Mouse (Mus musculus) neural tube, embryonic 11.5 days (tissue): ENCODE measurements around the gene Bad. TPM values are rescaled to one million over a fixed set of nuclear protein-coding genes. Genes with fewer than 3 reads are reported as not detected.

Source experiments
- ATAC-seq: fragments of 200-750 bp; cut with Nextera tagmentation; 2 replicates; pipeline ENCODE4 v1.8.0; 2017; ENCODE audit warnings: moderate number of reproducible peaks, mild to moderate bottlenecking, moderate TSS enrichment, moderate library complexity; ENCODE audit not compliant: insufficient read depth, low FRiP score, low TSS enrichment
- DNase-seq: peaks from one replicate; pipeline ENCODE4 v3.0.0-alpha.2; 2015; ENCODE audit warnings: low spot score
- H3K27ac ChIP-seq: fragments of 300-500 bp; sonication (generic); 2 replicates; pipeline ENCODE4 v1.5.1; 2014; ENCODE audit warnings: low read depth, mild to moderate bottlenecking, low read length
- H3K27me3 ChIP-seq: fragments of 300-500 bp; sonication (generic); 2 replicates; pipeline ENCODE4 v1.6.1; 2014; ENCODE audit warnings: mild to moderate bottlenecking, low read length, mixed read lengths; ENCODE audit not compliant: control insufficient read depth, insufficient read depth
- H3K36me3 ChIP-seq: fragments of 300-500 bp; sonication (generic); 2 replicates; pipeline ENCODE4 v1.6.1; 2014; ENCODE audit warnings: mild to moderate bottlenecking, low read length, moderate library complexity, mixed read lengths; ENCODE audit not compliant: control insufficient read depth, insufficient read depth
- H3K4me1 ChIP-seq: fragments of 300-500 bp; sonication (generic); 2 replicates; pipeline ENCODE4 v1.6.1; 2014; ENCODE audit warnings: low read length, mixed read lengths; ENCODE audit not compliant: control insufficient read depth, insufficient read depth
- H3K4me2 ChIP-seq: fragments of 300-500 bp; sonication (generic); 2 replicates; pipeline ENCODE4 v1.6.1; 2014; ENCODE audit warnings: low read depth, mild to moderate bottlenecking, moderate library complexity
- H3K4me3 ChIP-seq: fragments of 300-500 bp; sonication (generic); 2 replicates; pipeline ENCODE4 v1.5.1; 2014; ENCODE audit warnings: low read depth, low read length
- H3K9ac ChIP-seq: fragments of 300-500 bp; sonication (generic); 2 replicates; pipeline ENCODE4 v1.6.1; 2014; ENCODE audit warnings: mild to moderate bottlenecking, low read length
- H3K9me3 ChIP-seq: fragments of 300-500 bp; sonication (generic); 2 replicates; pipeline ENCODE4 v1.6.1; 2016; ENCODE audit warnings: low read length; ENCODE audit not compliant: control insufficient read depth
- WGBS: fragments of 180-500 bp; shearing (Covaris S2); extraction: QIAGEN DNeasy Blood & Tissue Kit; methylation state at CpG from one replicate; pipeline ENCODE4 v1.1.7; 2014; 5-methylcytosine and 5-hydroxymethylcytosine counted together
- polyA plus RNA-seq: library from polyadenylated mRNA; unstranded; fragments of >200 nt; fragmentation: Nextera tagmentation; extraction: Ambion mirVana; gene quantifications from 2 replicates; pipeline ENCODE4 v1.2.1, GENCODE M21; 2014

Bad gene
- polyA plus RNA-seq, 1 experiment from 2014 or later = 58.5 TPM

DNA sequence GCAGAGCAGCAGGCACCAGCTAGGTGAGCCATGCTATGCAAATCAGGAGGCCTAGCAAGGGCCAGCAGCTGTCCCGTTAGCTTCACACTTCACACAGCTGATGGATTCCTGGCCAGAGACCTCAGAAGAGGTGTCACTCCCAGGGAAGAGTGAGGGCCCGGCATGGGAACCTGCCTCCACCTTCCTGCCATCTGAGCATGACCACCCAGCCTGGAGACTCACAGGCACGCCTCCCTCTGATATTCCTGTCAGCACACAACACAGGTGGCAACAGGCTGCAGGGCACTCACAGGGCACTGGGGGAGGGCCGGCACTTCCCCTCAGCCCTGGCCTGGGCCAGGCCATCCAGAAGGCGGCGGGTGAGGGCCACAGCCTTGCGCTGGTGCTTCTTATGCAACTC, 13.8 kb downstream of the Bad start:
- ATAC-seq (no peak), DNase-seq (no peak)
- Histone ChIP-seq H3K4me1 (peaks cover 4% of the 10 kb centered on the region; the same call in 1 of the 2 replicates), H3K9ac (no peak overlapping the region), H3K27me3 (no peaks in the 10 kb centered on the region), H3K36me3 (0 out of 2 replicates have a peak, but pooled peaks cover 3% of the 10 kb centered on the region), H3K9me3 (no peaks in the 10 kb centered on the region), H3K4me2 (no peak overlapping the region), H3K4me3 (no peak overlapping the region), H3K27ac (no peak overlapping the region)
- 87% methylated on average over 7 of the region's 7 CpGs for WGBS

DNA sequence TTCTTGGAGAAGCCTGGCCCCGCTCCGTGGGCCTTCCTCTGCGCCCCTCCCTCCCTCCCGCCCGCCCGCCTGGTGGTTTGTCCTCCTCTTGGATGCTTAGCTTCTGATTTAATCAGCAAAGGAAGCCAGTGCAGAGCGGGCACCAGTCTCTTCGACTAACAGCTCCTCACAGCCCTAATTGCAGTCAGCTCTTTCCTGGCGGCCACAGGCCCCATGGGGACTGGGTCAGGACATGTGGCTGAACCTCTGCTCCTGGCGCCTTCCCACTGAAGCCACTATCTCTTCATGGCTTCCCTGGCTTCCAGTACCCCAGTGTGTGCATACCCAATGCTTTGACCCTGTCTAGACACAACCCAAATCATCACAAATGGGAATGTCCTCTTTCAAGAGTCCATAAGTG, 14.8 kb downstream of the Bad start:
- Histone ChIP-seq H3K9me3 (no peaks in the 10 kb centered on the region), H3K9ac (no peak overlapping the region), H3K4me1 (peaks cover 4% of the 10 kb centered on the region; the same call in 1 of the 2 replicates), H3K36me3 (0 out of 2 replicates have a peak, but pooled peaks cover 3% of the 10 kb centered on the region), H3K27ac (no peak overlapping the region), H3K4me2 (no peak overlapping the region), H3K4me3 (no peak overlapping the region), H3K27me3 (no peaks in the 10 kb centered on the region)
- DNase-seq (no peak), ATAC-seq (no peak)
- 84% methylated on average over 10 of the region's 10 CpGs for WGBS

DNA sequence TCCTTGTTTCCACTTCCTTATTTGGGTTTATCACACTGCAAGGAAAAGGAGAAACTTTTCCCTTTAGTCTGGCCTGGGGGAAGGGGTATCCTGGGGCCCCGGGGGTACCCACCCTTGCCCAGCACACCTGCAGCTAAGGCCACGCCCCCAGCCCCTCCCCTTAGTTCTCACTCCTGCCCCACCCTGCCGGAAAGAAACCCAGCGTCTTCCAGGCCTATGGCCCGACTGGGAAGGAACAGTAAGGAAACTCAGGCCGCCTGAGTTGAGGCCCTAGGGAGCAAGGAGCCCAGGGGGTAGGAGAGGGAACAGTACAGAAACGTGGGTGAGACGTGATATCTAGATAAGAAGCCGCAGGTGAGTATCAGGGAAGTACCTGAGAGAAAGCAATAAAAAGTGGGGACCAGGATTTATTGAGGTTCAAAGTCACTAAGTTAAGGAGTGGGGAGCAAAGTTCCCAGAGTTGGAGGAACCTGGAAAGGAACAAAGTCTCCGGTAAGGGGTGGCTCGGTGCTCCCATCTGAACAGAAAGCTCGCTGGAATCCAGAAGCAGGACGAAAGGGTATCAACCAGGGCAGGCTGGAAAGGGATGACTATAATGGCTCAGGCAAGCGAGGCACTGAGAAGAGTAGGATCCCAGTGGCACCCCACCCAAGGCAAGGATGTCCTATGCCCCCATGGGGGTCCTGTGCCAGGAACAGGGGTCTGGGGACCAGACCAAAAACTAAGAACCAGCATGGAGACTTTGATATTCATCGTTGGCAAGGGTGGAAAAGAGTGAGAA, 27.0 kb downstream of the Bad start:
- WGBS = 12% methylated on average over 15 of the region's 15 CpGs
- H3K27ac ChIP-seq = no peak overlapping the region
- H3K9me3 ChIP-seq = no peaks in the 10 kb centered on the region
- no peaks in the 10 kb centered on the region; the same call in 1 of the 2 replicates for H3K36me3 ChIP-seq
- 0 out of 2 replicates have a peak, but pooled peaks cover 7% of the 10 kb centered on the region for H3K27me3 ChIP-seq
- peak overlapping the region; percentile 45 for H3K4me3 ChIP-seq
- ATAC-seq (no peak), DNase-seq (no peak)
- peak overlapping the region; percentile 50 for H3K4me2 ChIP-seq
- peak overlapping the region; percentile 58; the same call in 1 of the 2 replicates for H3K9ac ChIP-seq
- peaks cover 15% of the 10 kb centered on the region for H3K4me1 ChIP-seq

DNA sequence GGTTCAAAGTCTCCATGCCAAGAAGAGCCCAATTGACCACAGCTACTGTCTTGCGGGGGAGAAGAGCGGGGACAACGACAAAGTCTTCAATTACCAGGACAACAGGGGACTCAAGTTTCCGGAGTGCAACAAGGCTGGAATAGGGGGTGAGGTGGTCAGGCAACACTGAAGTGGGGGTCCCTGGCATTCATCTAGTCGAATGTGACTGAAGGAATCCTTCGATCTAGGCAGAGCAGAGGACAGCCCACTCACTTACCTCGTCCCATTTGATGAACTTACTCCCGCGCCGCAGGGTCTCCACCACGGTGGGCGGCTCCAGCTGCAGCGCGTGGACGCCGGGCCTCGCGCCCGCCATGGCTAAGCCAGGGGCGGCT, 27.6 kb downstream of the Bad start:
- WGBS = 2% methylated on average over 19 of the region's 20 CpGs
- peak overlapping the region; percentile 45 for H3K4me3 ChIP-seq
- no peak overlapping the region for H3K27ac ChIP-seq
- peak overlapping the region; percentile 50 for H3K4me2 ChIP-seq
- peak overlapping the region; percentile 58 for H3K9ac ChIP-seq
- no peak for ATAC-seq
- peaks cover 19% of the 10 kb centered on the region for H3K4me1 ChIP-seq
- H3K36me3 ChIP-seq = no peaks in the 10 kb centered on the region; the same call in 1 of the 2 replicates
- no peaks in the 10 kb centered on the region for H3K9me3 ChIP-seq
- 0 out of 2 replicates have a peak, but pooled peaks cover 7% of the 10 kb centered on the region for H3K27me3 ChIP-seq
- DNase-seq = no peak

DNA sequence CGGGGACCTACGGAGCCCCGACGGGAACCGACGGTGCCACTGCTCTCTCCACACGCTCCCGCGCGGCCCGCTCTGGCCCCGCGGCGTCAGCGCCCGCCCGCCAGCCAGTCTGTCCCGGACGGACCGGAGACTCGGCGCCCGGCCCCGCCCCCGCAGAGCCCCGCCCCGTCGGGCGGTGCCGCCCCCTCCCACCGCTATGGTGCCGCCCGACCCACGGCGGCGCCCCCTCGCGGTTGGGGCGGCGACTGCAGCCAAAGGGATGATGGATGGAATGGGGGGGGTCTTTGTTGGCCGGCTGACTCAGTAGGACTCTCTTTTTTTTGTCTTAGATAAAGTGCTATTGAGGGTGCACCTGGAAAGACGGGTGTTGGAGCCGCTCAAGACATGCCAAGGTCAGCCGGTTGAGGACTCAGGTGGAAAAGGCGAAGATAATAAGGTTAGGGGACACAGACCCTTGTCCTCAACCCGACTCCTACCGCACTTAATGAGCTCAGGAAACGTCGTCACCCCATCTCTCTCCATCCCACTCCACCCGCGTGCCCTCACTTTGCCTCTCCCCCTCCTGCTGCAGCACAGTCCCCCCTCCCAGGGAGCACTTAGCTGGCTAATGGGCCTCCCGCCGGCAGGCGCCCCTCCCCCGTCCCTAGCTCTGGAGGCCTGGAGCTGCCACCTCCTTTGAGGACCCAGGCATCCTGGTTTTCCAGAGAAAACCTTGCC, 28.2 kb downstream of the Bad start:
- DNase-seq = peak; percentile 72
- peaks cover 19% of the 10 kb centered on the region for H3K4me1 ChIP-seq
- no peaks in the 10 kb centered on the region for H3K36me3 ChIP-seq
- H3K27ac ChIP-seq = no peak overlapping the region
- H3K4me2 ChIP-seq = peak overlapping the region; percentile 50
- no peak for ATAC-seq
- peak overlapping the region; percentile 58 for H3K9ac ChIP-seq
- WGBS = under 1% methylated on average over 49 of the region's 55 CpGs
- H3K9me3 ChIP-seq = no peaks in the 10 kb centered on the region
- H3K27me3 ChIP-seq = 0 out of 2 replicates have a peak, but pooled peaks cover 7% of the 10 kb centered on the region
- H3K4me3 ChIP-seq = peak overlapping the region; percentile 45

DNA sequence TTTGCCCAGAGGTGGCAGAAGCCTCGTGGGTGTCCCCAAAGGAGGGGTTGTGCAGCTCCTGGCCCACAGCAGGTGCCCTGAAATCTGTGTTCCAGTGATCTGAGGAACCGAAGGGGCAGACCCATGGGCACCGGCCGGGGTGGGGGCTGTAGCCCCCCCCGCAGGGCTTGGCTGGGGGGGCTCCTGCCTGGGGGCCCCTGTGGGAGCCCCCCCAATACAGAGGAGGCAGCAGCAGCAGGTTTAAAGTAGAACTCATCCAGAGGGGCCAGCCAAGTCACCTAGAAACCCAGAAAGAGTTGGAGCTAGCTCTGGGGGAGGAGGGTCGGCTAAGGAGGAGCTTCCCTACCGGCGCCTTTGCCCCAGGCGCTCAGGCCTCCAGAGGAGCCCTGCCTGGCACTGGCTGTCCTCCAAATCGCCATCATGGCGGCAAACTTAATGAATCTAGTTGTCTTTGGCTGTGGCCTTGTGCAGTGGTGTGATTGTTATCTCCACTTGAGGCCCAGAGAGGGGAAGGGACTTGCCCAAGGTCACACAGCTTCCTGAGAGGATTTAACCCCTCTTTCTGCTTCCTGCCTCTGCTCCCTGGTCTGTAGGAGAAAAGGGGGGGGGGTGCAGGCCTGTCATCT, 28.9 kb downstream of the Bad start:
- H3K27ac ChIP-seq = no peak overlapping the region

DNA sequence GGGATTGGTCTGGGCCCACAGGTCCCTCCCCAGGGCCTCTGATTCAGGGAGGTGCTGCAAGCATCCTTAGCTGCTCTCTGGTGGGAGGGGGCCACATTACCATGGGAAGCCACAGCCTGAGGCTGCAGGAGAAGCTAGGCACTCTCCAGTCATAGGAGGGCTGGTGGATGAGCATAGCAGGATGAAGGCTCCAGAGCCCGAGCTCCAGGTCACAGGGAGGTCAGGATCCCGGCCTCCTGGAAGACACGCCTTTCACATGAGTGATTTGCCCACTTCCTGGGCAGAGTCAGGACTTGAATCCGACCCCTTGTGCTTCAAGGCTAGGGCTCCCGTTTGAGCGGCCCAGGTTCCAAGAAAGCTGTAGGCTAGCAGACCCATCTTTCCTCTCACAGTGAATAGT, 30.0 kb downstream of the Bad start:
- DNase-seq = no peak
- no peak overlapping the region for H3K4me2 ChIP-seq
- 14% methylated on average over 6 of the region's 6 CpGs for WGBS
- H3K4me1 ChIP-seq = peaks cover 23% of the 10 kb centered on the region
- peaks cover under 1% of the 10 kb centered on the region; the same call in 1 of the 2 replicates for H3K36me3 ChIP-seq
- H3K9me3 ChIP-seq = no peaks in the 10 kb centered on the region
- 0 out of 2 replicates have a peak, but pooled peaks cover 7% of the 10 kb centered on the region for H3K27me3 ChIP-seq
- H3K4me3 ChIP-seq = no peak overlapping the region
- H3K9ac ChIP-seq = peak overlapping the region; percentile 22; the same call in 1 of the 2 replicates
- ATAC-seq = no peak
- H3K27ac ChIP-seq = no peak overlapping the region

More for the DNA sequence above, 28.9 kb downstream of the Bad start:
- ATAC-seq (no peak), DNase-seq (no peak)
- H3K9ac ChIP-seq = no peak overlapping the region; the same call in 1 of the 2 replicates
- H3K4me3 ChIP-seq = no peak overlapping the region; the same call in 1 of the 2 replicates
- 26% methylated on average over 11 of the region's 11 CpGs for WGBS
- H3K27me3 ChIP-seq = 0 out of 2 replicates have a peak, but pooled peaks cover 7% of the 10 kb centered on the region
- H3K36me3 ChIP-seq = no peaks in the 10 kb centered on the region
- H3K9me3 ChIP-seq = no peaks in the 10 kb centered on the region
- H3K4me1 ChIP-seq = peaks cover 19% of the 10 kb centered on the region
- peak overlapping the region; percentile 50 for H3K4me2 ChIP-seq

DNA sequence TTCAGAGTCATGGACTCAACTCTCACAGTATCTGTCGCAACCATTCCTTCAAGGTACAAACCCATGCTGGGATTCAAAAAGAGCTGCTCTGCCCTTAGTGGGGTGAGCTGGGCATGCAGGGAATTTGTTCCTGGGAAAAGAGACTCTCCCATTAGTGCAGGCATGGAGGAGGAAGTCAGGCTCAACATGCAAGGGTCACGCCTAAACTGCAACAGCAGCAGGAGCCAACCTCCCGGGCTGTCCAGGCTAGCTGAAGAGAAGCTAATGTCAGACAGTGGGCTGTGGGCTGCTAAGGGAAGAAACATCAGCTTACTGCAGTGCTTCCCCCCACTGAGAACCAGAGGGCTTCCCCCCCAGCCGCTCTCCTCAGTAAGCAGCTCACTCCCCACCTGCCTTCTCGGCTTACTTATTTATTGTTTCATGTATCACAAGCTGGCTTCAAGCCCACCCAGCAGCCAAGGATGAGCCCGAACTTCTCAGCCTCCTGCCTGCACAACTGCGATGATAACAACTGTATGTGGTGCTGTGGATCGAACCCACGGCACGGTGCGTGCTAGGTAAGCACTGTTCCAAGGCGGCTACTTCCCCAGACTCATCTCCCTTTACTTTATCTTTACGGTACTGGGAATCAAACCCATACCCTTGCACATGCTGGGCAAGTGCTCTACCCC, 30.7 kb downstream of the Bad start:
- Histone ChIP-seq H3K27me3 (0 out of 2 replicates have a peak, but pooled peaks cover 7% of the 10 kb centered on the region), H3K4me3 (no peak overlapping the region), H3K4me2 (no peak overlapping the region), H3K36me3 (peaks cover 5% of the 10 kb centered on the region), H3K9me3 (no peaks in the 10 kb centered on the region), H3K4me1 (peaks cover 28% of the 10 kb centered on the region), H3K27ac (no peak overlapping the region), H3K9ac (no peak overlapping the region; the same call in 1 of the 2 replicates)
- DNase-seq (no peak), ATAC-seq (no peak)
- 75% methylated on average over 13 of the region's 13 CpGs for WGBS
